27 mouse cellular contexts compared by ENCODE assay signal in the genomic region with DNA sequence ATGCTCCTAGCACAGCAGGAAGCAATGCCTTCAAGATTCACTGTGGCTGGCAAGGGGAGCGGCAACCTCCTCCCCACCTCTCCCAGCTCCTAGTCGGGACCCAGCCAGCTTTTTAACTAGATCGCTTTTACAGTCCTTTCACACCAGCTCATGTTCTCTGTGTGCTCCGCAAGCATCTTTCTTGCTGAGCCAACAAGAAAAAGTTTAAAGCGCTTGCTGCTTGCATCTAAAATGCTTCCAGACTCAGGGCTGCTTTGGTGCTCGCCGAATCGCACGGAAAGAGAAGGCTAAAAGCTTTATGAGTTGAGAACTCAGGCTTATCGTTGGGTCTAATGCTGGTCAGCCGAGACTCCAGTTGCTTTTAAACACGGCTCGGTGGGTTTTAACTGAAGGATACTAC.
DNase-seq lines count a peak whose midpoint lies in the region; ATAC-seq and TF ChIP-seq lines count a peak whose summit lies in the region.
"Had no signal": no experiment of that assay in that cellular context is flagged by ENCODE, and none has a peak within 500 bp of the region (broad histone marks: within the 10 kb centered on the region; RNA-seq: fewer than 3 reads in every experiment).

No protein-coding gene starts in this region.

- no peak overlapping the region for H3K9ac ChIP-seq in limb, embryonic 12.5 days (replicated peaks)
- no peak overlapping the region for H3K9ac ChIP-seq in limb, embryonic 13.5 days
- no peak overlapping the region for H3K9ac ChIP-seq in lung, postnatal 0 days (replicated peaks; ENCODE audit: low read depth)
- H3K9ac ChIP-seq: forebrain, embryonic 15.5 days; hindbrain, embryonic 14.5 days; liver, embryonic 15.5 days; lung, embryonic 14.5 days; midbrain, embryonic 15.5 days had no signal

- no peak overlapping the region for H3K4me3 ChIP-seq in limb, embryonic 12.5 days (replicated peaks)
- no peak overlapping the region for H3K4me3 ChIP-seq in limb, embryonic 10.5 days
- H3K4me3 ChIP-seq in limb, embryonic 13.5 days: no peak overlapping the region
- H3K4me3 ChIP-seq in lung, postnatal 0 days (ENCODE audit: low read depth, low read length): no peak overlapping the region
- H3K4me3 ChIP-seq in heart, embryonic 10.5 days: no peak overlapping the region
- H3K4me3 ChIP-seq: forebrain, embryonic 15.5 days; layer of hippocampus, adult 2 months; left cerebral cortex, adult 2 months; liver, embryonic 15.5 days; midbrain, embryonic 10.5 days; midbrain, embryonic 15.5 days had no signal

- DNase-seq in frontal cortex, postnatal 36 days (ENCODE audit: low spot score in 2 of 2): no peak
- DNase-seq in limb, embryonic 10.5 days (ENCODE audit: low spot score): no peak
- no peak for DNase-seq in lung, postnatal 0 days (ENCODE audit: low spot score)
- DNase-seq in heart, embryonic 10.5 days (ENCODE audit: low spot score): no peak
- DNase-seq: adrenal gland, postnatal 14 days; cerebellum, adult 11-12 months; cerebellum, postnatal 10 days; heart, adult 11 months; heart, postnatal 4 days; kidney, adult 18-20 months; kidney, postnatal 36 days; lung, embryonic 14.5 days; right cerebral cortex, postnatal 4 days; thymus, adult 2 months; thymus, postnatal 36 days had no signal

- WGBS in limb, embryonic 12.5 days: 44% methylated on average over 13 of the region's 13 CpGs
- WGBS in limb, embryonic 10.5 days: 82% methylated on average over 13 of the region's 13 CpGs
- 23% methylated on average over 13 of the region's 13 CpGs for WGBS in limb, embryonic 13.5 days
- WGBS in lung, postnatal 0 days: 85% methylated on average over 13 of the region's 13 CpGs
- 80% methylated on average over 13 of the region's 13 CpGs for WGBS in heart, embryonic 10.5 days

- peak; percentile 71 for ATAC-seq in frontal cortex, adult (ENCODE audit: low TSS enrichment)
- no peak for ATAC-seq in limb, embryonic 12.5 days (ENCODE audit: insufficient number of reproducible peaks, insufficient read depth, low FRiP score, low TSS enrichment, low read depth)
- ATAC-seq in limb, embryonic 13.5 days (ENCODE audit: low FRiP score, low read depth): peak; percentile 80
- no peak for ATAC-seq in lung, postnatal 0 days
- ATAC-seq: forebrain, embryonic 15.5 days; inflammation-experienced regulatory T-cells, adult 6 months; midbrain, embryonic 15.5 days had no signal

- no peaks in the 10 kb centered on the region for H3K9me3 ChIP-seq in limb, embryonic 12.5 days
- no peaks in the 10 kb centered on the region for H3K9me3 ChIP-seq in limb, embryonic 10.5 days (replicated peaks)
- H3K9me3 ChIP-seq in limb, embryonic 13.5 days: no peaks in the 10 kb centered on the region
- no peaks in the 10 kb centered on the region for H3K9me3 ChIP-seq in lung, postnatal 0 days (ENCODE audit: low read length)
- H3K9me3 ChIP-seq in heart, embryonic 10.5 days: no peaks in the 10 kb centered on the region
- H3K9me3 ChIP-seq: forebrain, embryonic 15.5 days; liver, embryonic 15.5 days; midbrain, embryonic 10.5 days; midbrain, embryonic 15.5 days had no signal

- H3K27me3 ChIP-seq in limb, embryonic 12.5 days: no peaks in the 10 kb centered on the region
- no peaks in the 10 kb centered on the region for H3K27me3 ChIP-seq in limb, embryonic 10.5 days (ENCODE audit: low read depth, poor library complexity, severe bottlenecking)
- H3K27me3 ChIP-seq in limb, embryonic 13.5 days: no peaks in the 10 kb centered on the region
- H3K27me3 ChIP-seq in lung, postnatal 0 days (replicated peaks; ENCODE audit: insufficient read depth, low read length): no peaks in the 10 kb centered on the region
- no peaks in the 10 kb centered on the region for H3K27me3 ChIP-seq in heart, embryonic 10.5 days (ENCODE audit: insufficient read depth, poor library complexity, severe bottlenecking)
- H3K27me3 ChIP-seq: forebrain, embryonic 15.5 days; liver, embryonic 15.5 days; midbrain, embryonic 15.5 days had no signal

- peaks cover 28% of the 10 kb centered on the region for H3K4me1 ChIP-seq in limb, embryonic 12.5 days (replicated peaks)
- no peaks in the 10 kb centered on the region for H3K4me1 ChIP-seq in limb, embryonic 10.5 days
- H3K4me1 ChIP-seq in limb, embryonic 13.5 days: peaks cover 44% of the 10 kb centered on the region
- H3K4me1 ChIP-seq in lung, postnatal 0 days (ENCODE audit: insufficient read depth, low read depth, low read length): no peaks in the 10 kb centered on the region
- H3K4me1 ChIP-seq in heart, embryonic 10.5 days: peaks cover 12% of the 10 kb centered on the region; the same call in 1 of the 2 replicates
- H3K4me1 ChIP-seq: liver, embryonic 15.5 days; midbrain, embryonic 15.5 days had no signal

- no peak for TF ChIP-seq CTCF in lung, postnatal 0 days (IDR thresholded peaks at IDR 0.05)

- H3K4me2 ChIP-seq in limb, embryonic 12.5 days: 0 out of 2 replicates have a peak overlapping the region, but pooled peaks have one; percentile 2
- peak overlapping the region; percentile 23; the same call in 1 of the 2 replicates for H3K4me2 ChIP-seq in limb, embryonic 13.5 days (replicated peaks)
- no peak overlapping the region for H3K4me2 ChIP-seq in lung, postnatal 0 days (replicated peaks; ENCODE audit: low read depth, low read length)
- H3K4me2 ChIP-seq: forebrain, embryonic 15.5 days; heart, embryonic 11.5 days; hindbrain, embryonic 14.5 days; liver, embryonic 15.5 days; lung, embryonic 14.5 days; midbrain, embryonic 15.5 days had no signal

- no peak for TF ChIP-seq EP300 in lung, postnatal 0 days (IDR thresholded peaks at IDR 0.05)

- H3K27ac ChIP-seq in limb, embryonic 12.5 days: peak overlapping the region; percentile 73
- no peak overlapping the region for H3K27ac ChIP-seq in limb, embryonic 10.5 days
- H3K27ac ChIP-seq in limb, embryonic 13.5 days: peak overlapping the region; percentile 75
- no peak overlapping the region for H3K27ac ChIP-seq in lung, postnatal 0 days (ENCODE audit: low read length)
- no peak overlapping the region for H3K27ac ChIP-seq in heart, embryonic 10.5 days
- H3K27ac ChIP-seq: forebrain, embryonic 15.5 days; hindbrain, embryonic 14.5 days; layer of hippocampus, adult 2 months; liver, embryonic 15.5 days; midbrain, embryonic 10.5 days; midbrain, embryonic 15.5 days had no signal

- no peaks in the 10 kb centered on the region for H3K36me3 ChIP-seq in limb, embryonic 12.5 days
- no peaks in the 10 kb centered on the region for H3K36me3 ChIP-seq in limb, embryonic 10.5 days
- no peaks in the 10 kb centered on the region for H3K36me3 ChIP-seq in limb, embryonic 13.5 days
- H3K36me3 ChIP-seq in lung, postnatal 0 days (ENCODE audit: insufficient read depth, low read length): no peaks in the 10 kb centered on the region
- H3K36me3 ChIP-seq in heart, embryonic 10.5 days: peaks cover 4% of the 10 kb centered on the region; the same call in 1 of the 2 replicates
- H3K36me3 ChIP-seq: forebrain, embryonic 15.5 days; liver, embryonic 15.5 days; midbrain, embryonic 15.5 days had no signal

Comparison
In these comparisons a context has a peak if more than half of its experiments do, and no peak if none do; other contexts are left out.
1. ATAC-seq: peak in frontal cortex, adult (single experiment) and limb, embryonic 13.5 days (single experiment); none in limb, embryonic 12.5 days (single experiment) and lung, postnatal 0 days (single experiment).
2. H3K27ac ChIP-seq: peak in limb, embryonic 12.5 days (single experiment) and limb, embryonic 13.5 days (single experiment); none in limb, embryonic 10.5 days (single experiment), lung, postnatal 0 days (single experiment) and heart, embryonic 10.5 days (single experiment).